Mouse (Mus musculus) forebrain, embryonic 14.5 days (tissue): ENCODE results near the gene Serpina11. TPM values are rescaled to one million over a fixed set of nuclear protein-coding genes. Genes with fewer than 3 reads are reported as not detected.

Experiments
- ATAC-seq: fragments of 200-750 bp; cut with Nextera tagmentation; 2 replicates; pipeline ENCODE4 v1.8.0; 2017; ENCODE audit warnings: mild to moderate bottlenecking, moderate library complexity
- DNase-seq: peaks from one replicate; pipeline ENCODE4 v3.0.0-alpha.2; 2015; ENCODE audit warnings: low spot score
- H3K27ac ChIP-seq: fragments of 300-500 bp; sonication (generic); 2 replicates; pipeline ENCODE4 v1.5.1; 2014; ENCODE audit warnings: low read depth, mild to moderate bottlenecking, control low read depth, low read length, moderate library complexity
- H3K27me3 ChIP-seq: fragments of 300-500 bp; sonication (generic); replicated peaks from 2 replicates; pipeline ENCODE4 v1.6.1; 2014; ENCODE audit warnings: low read length, control low read depth, mixed read lengths; ENCODE audit not compliant: control insufficient read depth, insufficient read depth
- H3K36me3 ChIP-seq: fragments of 300-500 bp; sonication (generic); 2 replicates; pipeline ENCODE4 v1.6.1; 2014; ENCODE audit warnings: low read length, control low read depth; ENCODE audit not compliant: control insufficient read depth, insufficient read depth
- H3K4me1 ChIP-seq: fragments of 300-500 bp; sonication (generic); 2 replicates; pipeline ENCODE4 v1.6.1; 2014; ENCODE audit warnings: antibody characterized with exemption, low read length, control low read depth; ENCODE audit not compliant: control insufficient read depth, insufficient read depth
- H3K4me2 ChIP-seq: fragments of 300-500 bp; sonication (generic); 2 replicates; pipeline ENCODE4 v1.6.1; 2014; ENCODE audit warnings: mild to moderate bottlenecking, control low read depth, low read length
- H3K4me3 ChIP-seq: fragments of 300-500 bp; sonication (generic); 2 replicates; pipeline ENCODE4 v1.5.1; 2014; ENCODE audit warnings: low read depth, low read length, control low read depth
- H3K9ac ChIP-seq: fragments of 300-500 bp; sonication (generic); 2 replicates; pipeline ENCODE4 v1.6.1; 2014; ENCODE audit warnings: mild to moderate bottlenecking, low read length, control low read depth, moderate library complexity
- H3K9me3 ChIP-seq: fragments of 300-500 bp; sonication (generic); replicated peaks from 2 replicates; pipeline ENCODE4 v1.6.1; 2016; ENCODE audit warnings: low read length, control low read depth, mixed read lengths; ENCODE audit not compliant: control insufficient read depth
- WGBS: fragments of 180-500 bp; shearing (Covaris S2); extraction: QIAGEN DNeasy Blood & Tissue Kit; methylation state at CpG from one replicate; pipeline ENCODE4 v1.1.7; 2014; 5-methylcytosine and 5-hydroxymethylcytosine counted together
- polyA plus RNA-seq: library from polyadenylated mRNA; unstranded; fragments of >200 nt; fragmentation: Nextera tagmentation; extraction: Ambion mirVana; gene quantifications from 2 replicates; pipeline ENCODE4 v1.2.1, GENCODE M21; 2014

Serpina11 gene
- polyA plus RNA-seq, result not detected in 2 replicates

- ATAC-seq, result no peak
- 91% methylated on average over 6 of the region's 6 CpGs for WGBS
These were observed at the start of gene Serpina11 for GRCm38 (mm10) chr12:103989857-103990256. Gene Serpina11 (minus strand): TSS chr12:103989957.

DNA sequence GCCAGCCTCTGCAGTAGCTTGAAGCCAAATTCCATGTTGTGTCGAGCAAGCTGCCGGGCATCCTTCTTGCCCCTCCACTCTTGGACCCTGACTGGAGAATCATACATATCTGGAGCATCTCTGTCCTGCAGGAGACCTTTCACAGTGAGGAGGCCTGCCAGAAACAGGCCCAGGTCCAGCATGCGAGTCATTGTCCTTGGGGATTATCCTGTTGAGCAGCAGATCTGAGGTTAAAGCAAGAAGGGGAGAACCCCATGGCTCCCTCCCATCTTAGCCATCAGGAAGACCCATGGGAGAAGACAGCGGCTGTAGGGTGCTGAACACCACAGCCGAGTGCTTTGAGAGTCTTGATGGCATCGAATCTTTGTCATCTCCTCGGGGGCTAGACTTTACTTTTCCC, 48.4 kb upstream of the Serpina11 start:
- ATAC-seq, result no peak
- H3K4me2 ChIP-seq, result no peak overlapping the region

More at GRCm38 (mm10) chr12:103989857-103990256, at the start of gene Serpina11:
- Histone ChIP-seq H3K4me1 (no peaks in the 10 kb centered on the region), H3K9me3 (no peaks in the 10 kb centered on the region), H3K4me2 (no peak within 1 kb of the TSS), H3K27ac (no peak within 1 kb of the TSS), H3K36me3 (no peaks in the 10 kb centered on the region), H3K27me3 (no peaks in the 10 kb centered on the region), H3K4me3 (no peak within 1 kb of the TSS), H3K9ac (no peak within 1 kb of the TSS)
- DNase-seq, result no peak

GRCm38 (mm10) chr12:104033752-104034151, 44.0 kb upstream of the Serpina11 start:
- H3K4me1 ChIP-seq, result no peaks in the 10 kb centered on the region
- no peaks in the 10 kb centered on the region for H3K27me3 ChIP-seq
- WGBS, result 100% methylated on average over 1 of the region's 1 CpGs
- DNase-seq (no peak), ATAC-seq (no peak)
- H3K9ac ChIP-seq, result no peak overlapping the region
- H3K27ac ChIP-seq, result no peak overlapping the region
- no peak overlapping the region for H3K4me3 ChIP-seq
- H3K4me2 ChIP-seq, result no peak overlapping the region
- no peaks in the 10 kb centered on the region for H3K36me3 ChIP-seq
- H3K9me3 ChIP-seq, result no peaks in the 10 kb centered on the region

More for the DNA sequence above, 48.4 kb upstream of the Serpina11 start:
- no peak overlapping the region for H3K9ac ChIP-seq
- no peak overlapping the region for H3K4me3 ChIP-seq
- no peak overlapping the region for H3K27ac ChIP-seq
- WGBS, result 90% methylated on average over 7 of the region's 7 CpGs
- H3K36me3 ChIP-seq, result no peaks in the 10 kb centered on the region
- H3K9me3 ChIP-seq, result no peaks in the 10 kb centered on the region
- no peaks in the 10 kb centered on the region for H3K4me1 ChIP-seq
- no peak for DNase-seq
- H3K27me3 ChIP-seq, result no peaks in the 10 kb centered on the region

- no peaks in the 10 kb centered on the region for H3K27me3 ChIP-seq
- H3K9me3 ChIP-seq, result no peaks in the 10 kb centered on the region
- no peaks in the 10 kb centered on the region for H3K36me3 ChIP-seq
- DNase-seq, result peak; percentile 1
- no peak overlapping the region for H3K9ac ChIP-seq
- WGBS, result 39% methylated on average over 8 of the region's 8 CpGs
- H3K4me3 ChIP-seq, result no peak overlapping the region
- no peak overlapping the region for H3K27ac ChIP-seq
- no peak for ATAC-seq
- H3K4me2 ChIP-seq, result no peak overlapping the region
- H3K4me1 ChIP-seq, result no peaks in the 10 kb centered on the region
These were observed 40.2 kb upstream of the Serpina11 start for GRCm38 (mm10) chr12:104029986-104030385.

GRCm38 (mm10) chr12:104015280-104015679, 25.5 kb upstream of the Serpina11 start:
- Histone ChIP-seq H3K4me2 (no peak overlapping the region), H3K4me3 (no peak overlapping the region), H3K9me3 (no peaks in the 10 kb centered on the region), H3K27ac (no peak overlapping the region), H3K36me3 (no peaks in the 10 kb centered on the region), H3K9ac (no peak overlapping the region), H3K27me3 (no peaks in the 10 kb centered on the region), H3K4me1 (no peaks in the 10 kb centered on the region)
- 90% methylated on average over 3 of the region's 3 CpGs for WGBS
- ATAC-seq (no peak), DNase-seq (no peak)

DNA sequence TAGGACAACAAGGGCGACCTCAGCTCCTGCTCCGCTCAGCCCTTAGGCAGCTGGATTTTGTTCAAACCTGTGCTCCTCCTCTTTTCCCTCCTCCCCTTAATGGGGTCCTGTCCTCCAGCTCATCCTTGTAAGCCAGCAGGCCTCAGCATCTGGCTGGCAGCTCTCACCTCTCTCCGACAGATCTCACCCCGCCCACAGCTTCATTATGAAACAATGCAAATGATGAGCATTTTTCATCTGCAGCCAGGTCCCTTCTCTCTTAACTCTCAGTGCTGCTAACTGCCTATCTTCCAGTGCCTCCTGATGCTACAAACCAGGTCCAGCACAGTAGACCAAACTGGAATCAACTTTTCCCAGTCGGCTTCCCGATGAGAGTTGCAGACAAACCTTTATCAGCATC, 23.9 kb upstream of the Serpina11 start, which contains the start of gene Serpina9:
Gene Serpina9 (minus strand): TSS at position 136 of the 400 bp plus-strand sequence.
- H3K36me3 ChIP-seq, result no peaks in the 10 kb centered on the region
- H3K9ac ChIP-seq, result no peak within 1 kb of the TSS
- H3K27ac ChIP-seq, result no peak within 1 kb of the TSS
- no peak within 1 kb of the TSS for H3K4me2 ChIP-seq
- H3K4me1 ChIP-seq, result no peaks in the 10 kb centered on the region
- DNase-seq (no peak), ATAC-seq (no peak)
- no peak within 1 kb of the TSS for H3K4me3 ChIP-seq
- WGBS, result 92% methylated on average over 6 of the region's 6 CpGs
- no peaks in the 10 kb centered on the region for H3K9me3 ChIP-seq
- H3K27me3 ChIP-seq, result no peaks in the 10 kb centered on the region

GRCm38 (mm10) chr12:104004689-104005088, 14.9 kb upstream of the Serpina11 start:
- DNase-seq (no peak), ATAC-seq (no peak)
- Histone ChIP-seq H3K36me3 (no peaks in the 10 kb centered on the region), H3K4me3 (no peak overlapping the region), H3K27ac (no peak overlapping the region), H3K4me2 (no peak overlapping the region), H3K9me3 (no peaks in the 10 kb centered on the region), H3K27me3 (no peaks in the 10 kb centered on the region), H3K4me1 (no peaks in the 10 kb centered on the region), H3K9ac (no peak overlapping the region)
- WGBS, result 83% methylated on average over 5 of the region's 5 CpGs

- H3K36me3 ChIP-seq, result no peaks in the 10 kb centered on the region
- H3K4me2 ChIP-seq, result no peak overlapping the region
- DNase-seq (no peak), ATAC-seq (no peak)
- no peaks in the 10 kb centered on the region for H3K4me1 ChIP-seq
- H3K27me3 ChIP-seq, result no peaks in the 10 kb centered on the region
- no peak overlapping the region for H3K27ac ChIP-seq
- no peaks in the 10 kb centered on the region for H3K9me3 ChIP-seq
- H3K9ac ChIP-seq, result no peak overlapping the region
- WGBS, result 62% methylated on average over 4 of the region's 4 CpGs
- H3K4me3 ChIP-seq, result no peak overlapping the region
These were observed 13.5 kb upstream of the Serpina11 start for GRCm38 (mm10) chr12:104003238-104003612.

- no peak for ATAC-seq
- no peaks in the 10 kb centered on the region for H3K9me3 ChIP-seq
- H3K27me3 ChIP-seq, result no peaks in the 10 kb centered on the region
- no peak overlapping the region for H3K4me3 ChIP-seq
- no peaks in the 10 kb centered on the region for H3K4me1 ChIP-seq
- no peak overlapping the region for H3K27ac ChIP-seq
- DNase-seq, result peak; percentile 6
- H3K36me3 ChIP-seq, result no peaks in the 10 kb centered on the region
- no peak overlapping the region for H3K4me2 ChIP-seq
- H3K9ac ChIP-seq, result no peak overlapping the region
- WGBS, result 86% methylated on average over 10 of the region's 10 CpGs
These were observed 12.9 kb upstream of the Serpina11 start for GRCm38 (mm10) chr12:104002569-104003237.
